Mouse (Mus musculus) brain, embryonic 14.5 days (tissue): ENCODE data around the gene Smim4. TPM values are rescaled to one million over a fixed set of nuclear protein-coding genes. Genes with fewer than 3 reads are reported as not detected.
A peak's percentile ranks its signal among the peaks of the same experiment; 100 is the strongest.

Experiments used
- DNase-seq: peaks from one replicate; pipeline ENCODE4 v3.0.0-alpha.2; 2011; ENCODE audit warnings: low read depth
- CTCF ChIP-seq: fragments of 200-500 bp; IDR thresholded peaks from 2 replicates; pipeline ENCODE4 v1.5.1; 2012; ENCODE audit warnings: inconsistent platforms, mild to moderate bottlenecking, moderate library complexity, borderline replicate concordance; ENCODE audit not compliant: insufficient read depth, insufficient read length; ENCODE audit errors: extremely low read depth
- POLR2A ChIP-seq: fragments of 200-500 bp; IDR thresholded peaks from 2 replicates; pipeline ENCODE4 v1.6.1; 2012; ENCODE audit warnings: mild to moderate bottlenecking, inconsistent platforms, borderline replicate concordance; ENCODE audit not compliant: poor library complexity, insufficient read depth, insufficient read length, severe bottlenecking; ENCODE audit errors: extremely low read depth
- polyA plus RNA-seq: library from polyadenylated mRNA; depleted of rRNA; stranded (reverse); fragments of >200 nt; gene quantifications from 2 replicates; pipeline ENCODE4 v1.2.3, GENCODE M21; 2012

Smim4 gene
- polyA plus RNA-seq, 1 experiment = 31.2 TPM

- no peak for TF ChIP-seq CTCF
- no peak for TF ChIP-seq POLR2A
- peak; percentile 78 for DNase-seq
Measured at GRCm38 (mm10) chr14:31128101-31128825, 493 bp downstream of the Smim4 start.

DNA sequence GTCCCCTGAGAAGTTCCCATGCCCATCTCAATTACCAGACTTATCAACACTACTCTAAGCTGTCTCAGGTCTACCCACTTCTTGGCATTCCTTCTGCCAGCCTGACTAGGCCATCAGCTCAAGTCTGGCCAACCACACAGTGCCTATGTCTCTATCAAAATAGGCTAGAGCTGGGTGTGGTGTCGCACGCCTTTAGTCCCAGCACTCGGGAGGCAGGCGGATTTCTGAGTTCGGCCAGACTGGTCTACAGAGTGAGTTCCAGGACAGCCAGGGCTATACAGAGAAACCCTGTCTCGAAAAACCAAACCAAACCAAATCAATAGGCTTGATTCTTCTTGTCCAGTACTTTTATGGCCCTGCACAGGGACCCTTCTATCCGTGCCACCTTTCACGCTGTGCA is 1.9 kb downstream of the Smim4 start:
- TF ChIP-seq POLR2A (no peak), CTCF (no peak)
- no peak for DNase-seq

DNA sequence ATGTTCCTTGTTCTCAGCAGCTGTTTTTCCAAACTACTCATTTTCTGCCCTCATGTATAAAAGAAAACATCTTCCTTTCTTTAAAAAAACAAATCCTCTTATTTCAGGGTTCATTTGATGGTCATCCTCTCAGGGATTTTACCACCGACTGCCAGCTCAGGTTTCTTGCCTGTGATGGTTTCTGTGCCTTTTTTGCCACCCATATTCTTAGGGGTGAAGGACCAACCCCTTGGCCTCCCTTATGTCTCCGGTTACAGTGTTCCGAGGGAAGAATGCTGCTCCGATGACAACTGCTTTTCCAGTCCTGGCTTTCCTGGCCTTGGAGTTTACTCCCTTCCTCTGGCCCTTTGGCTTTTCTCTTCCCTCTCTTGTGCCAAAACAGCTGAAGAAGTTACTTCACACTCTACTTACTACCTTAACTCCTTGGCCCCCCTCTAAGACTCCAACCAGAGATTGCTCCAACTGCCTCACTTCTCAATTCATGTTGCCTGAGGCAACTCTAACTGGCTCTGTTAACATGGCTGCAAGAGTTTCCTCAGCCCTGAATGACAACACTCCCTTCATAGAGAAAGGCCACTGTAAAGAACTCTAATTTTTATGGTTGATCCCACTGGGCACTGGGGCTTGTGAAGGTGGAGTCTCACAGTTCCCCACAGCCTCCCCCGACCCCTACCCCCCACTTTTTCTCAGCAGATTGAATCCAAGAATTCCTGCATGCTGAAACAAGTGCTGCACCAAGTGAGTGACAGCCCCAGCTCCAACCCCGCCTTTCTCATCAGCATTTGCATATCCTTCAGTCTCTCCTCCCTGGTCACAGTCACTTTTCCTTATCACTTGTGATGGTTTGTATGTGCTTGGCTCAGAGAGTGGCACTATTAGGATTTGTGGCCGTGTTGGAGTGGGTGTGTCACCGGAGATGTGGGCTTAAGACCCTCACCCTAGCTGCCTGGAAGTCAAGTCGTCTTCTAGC is 3.4 kb downstream of the Smim4 start:
- TF ChIP-seq CTCF (no peak), POLR2A (no peak)

DNA sequence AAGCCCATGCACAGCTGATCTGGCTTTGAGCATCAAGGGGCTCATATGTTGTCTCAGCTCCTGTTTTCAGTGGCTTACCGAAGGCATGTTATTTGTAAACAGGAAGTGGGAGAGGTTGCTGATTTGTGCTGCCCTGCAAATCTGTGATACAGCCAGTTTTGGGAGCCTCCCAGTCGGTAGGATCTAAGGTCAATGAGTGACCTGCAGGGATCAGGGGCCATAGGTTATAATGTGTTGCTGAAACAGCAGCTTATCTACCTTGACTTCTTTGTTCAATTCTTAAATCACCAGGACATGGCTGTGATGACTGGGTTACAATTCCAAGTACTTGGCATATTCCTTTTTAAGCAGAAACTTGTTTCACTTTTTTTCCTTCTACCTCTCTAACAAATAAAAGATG is 13.2 kb downstream of the Smim4 start:
- TF ChIP-seq POLR2A = no peak
- TF ChIP-seq CTCF = no peak
- DNase-seq = no peak

More for the DNA sequence above, 3.4 kb downstream of the Smim4 start:
- no peak for DNase-seq

GRCm38 (mm10) chr14:31114011-31114410 is 14.7 kb downstream of the Smim4 start:
- no peak for TF ChIP-seq CTCF
- TF ChIP-seq POLR2A = no peak
- no peak for DNase-seq

DNA sequence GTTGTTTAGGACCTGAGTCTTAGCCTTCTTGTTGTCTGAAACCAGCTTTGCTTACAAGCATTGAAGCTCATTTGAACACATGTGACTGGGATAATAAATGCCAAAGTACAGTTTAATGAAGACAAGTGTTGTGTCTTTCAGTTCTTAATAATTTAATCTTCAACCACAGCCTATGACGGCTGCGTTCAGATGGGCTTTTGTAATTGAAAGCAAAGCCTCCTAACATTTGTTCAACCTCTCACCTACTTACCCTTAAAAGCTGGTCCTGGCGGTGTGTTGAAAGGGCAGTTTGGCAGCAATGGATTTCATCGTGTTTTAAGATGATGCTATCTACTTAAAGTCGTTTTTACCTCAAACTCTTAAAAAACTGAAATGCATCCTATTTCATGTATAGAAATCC is 16.6 kb downstream of the Smim4 start:
- TF ChIP-seq POLR2A (no peak), CTCF (no peak)
- DNase-seq = no peak

DNA sequence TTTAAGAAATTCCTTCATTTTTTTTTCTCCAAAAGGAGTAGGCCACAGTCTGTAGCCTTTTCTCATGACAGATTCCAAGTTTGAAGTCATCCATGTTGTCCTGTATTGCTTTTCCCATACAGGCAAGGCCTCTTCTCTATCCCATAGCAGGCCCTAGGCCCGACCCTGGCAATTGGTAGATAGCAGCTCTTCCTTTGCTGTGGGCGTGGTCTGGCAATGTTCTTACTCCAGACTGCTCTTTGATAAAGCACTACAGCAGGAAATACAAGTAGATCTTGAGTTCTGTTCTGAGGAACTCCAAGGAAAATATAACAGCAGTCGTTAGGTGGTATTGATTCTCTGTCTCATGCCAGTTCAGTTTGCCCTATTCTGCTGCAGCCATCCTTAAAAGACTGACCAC is 18.1 kb downstream of the Smim4 start:
- TF ChIP-seq POLR2A (no peak), CTCF (no peak)

DNA sequence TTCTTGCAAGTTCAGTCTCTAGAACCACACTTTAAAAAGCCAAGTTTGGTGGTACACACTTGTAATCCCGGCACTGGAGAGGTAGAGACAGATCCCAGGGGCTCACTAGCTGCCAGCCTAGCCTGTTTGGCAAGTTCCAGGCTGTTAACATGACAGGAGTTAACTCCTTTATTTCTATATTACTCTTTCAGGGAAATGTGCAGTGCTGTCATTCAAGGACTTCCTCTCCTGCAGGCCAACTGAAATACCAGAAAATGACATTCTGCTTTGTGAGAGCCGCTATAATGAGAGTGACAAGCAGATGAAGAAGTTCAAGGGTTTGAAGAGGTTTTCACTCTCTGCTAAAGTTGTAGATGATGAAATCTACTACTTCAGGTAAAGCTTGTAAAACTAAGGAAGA is 23.6 kb downstream of the Smim4 start:
- TF ChIP-seq CTCF (no peak), POLR2A (no peak)
- no peak for DNase-seq

More for the DNA sequence above, 18.1 kb downstream of the Smim4 start:
- no peak for DNase-seq

DNA sequence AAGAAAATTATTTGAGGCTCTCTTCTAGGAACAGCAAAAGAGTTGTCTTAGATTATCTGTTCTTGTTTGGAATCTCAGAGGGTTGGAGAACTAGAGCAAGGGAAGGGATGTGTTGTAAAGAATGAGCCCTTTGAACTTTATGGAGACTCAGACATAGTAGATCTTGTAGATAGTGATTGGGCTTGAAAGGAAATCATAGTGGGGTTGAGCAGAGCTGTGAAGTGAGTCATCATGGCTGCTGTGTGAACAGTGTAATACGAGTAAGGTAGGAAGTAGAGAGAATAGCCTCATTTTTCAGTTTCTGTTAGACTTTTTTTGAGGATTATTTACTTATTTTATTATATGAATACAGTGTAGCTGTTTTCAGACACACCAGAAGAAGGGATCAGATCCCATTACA is 38.8 kb downstream of the Smim4 start:
- DNase-seq = no peak
- TF ChIP-seq POLR2A (no peak), CTCF (no peak)

DNA sequence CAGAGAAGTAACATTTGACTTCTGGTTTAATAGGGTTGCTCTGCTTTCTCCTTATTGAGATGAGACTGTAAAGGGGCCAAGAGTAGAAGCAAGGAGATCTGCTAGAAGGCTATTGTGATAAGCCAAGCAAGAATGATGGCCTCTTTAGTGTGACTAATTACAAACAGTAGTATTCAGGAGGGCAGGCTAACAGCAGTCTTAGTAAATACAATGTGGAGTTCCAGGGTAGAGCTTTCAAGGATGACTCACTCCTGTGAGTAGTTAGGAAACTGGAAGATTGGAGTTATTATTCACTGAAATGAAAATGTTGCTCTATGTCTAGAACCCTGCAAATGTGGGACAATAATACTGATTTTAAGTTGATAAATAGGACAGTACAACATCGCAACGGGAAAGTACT is 40.2 kb downstream of the Smim4 start:
- TF ChIP-seq POLR2A (no peak), CTCF (no peak)
- no peak for DNase-seq

DNA sequence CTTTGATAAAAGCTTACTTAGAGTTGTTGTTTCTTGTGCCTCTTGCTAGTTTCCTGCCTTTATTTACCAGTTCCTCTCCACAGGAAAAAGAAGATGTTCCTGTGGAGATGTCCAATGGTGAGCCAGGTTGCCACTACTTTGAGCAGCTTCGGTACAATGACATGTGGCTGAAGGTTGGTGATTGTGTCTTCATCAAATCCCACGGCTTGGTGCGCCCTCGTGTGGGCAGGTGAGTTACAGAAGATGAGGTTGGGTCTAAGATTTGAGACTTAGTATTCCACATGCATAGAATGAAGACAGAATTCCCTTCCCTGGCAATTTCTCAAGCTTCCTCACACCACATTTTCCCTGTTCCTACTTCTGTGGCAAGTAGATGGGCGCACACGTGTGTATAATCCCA is 41.3 kb downstream of the Smim4 start:
- DNase-seq = no peak
- TF ChIP-seq POLR2A (no peak), CTCF (no peak)

DNA sequence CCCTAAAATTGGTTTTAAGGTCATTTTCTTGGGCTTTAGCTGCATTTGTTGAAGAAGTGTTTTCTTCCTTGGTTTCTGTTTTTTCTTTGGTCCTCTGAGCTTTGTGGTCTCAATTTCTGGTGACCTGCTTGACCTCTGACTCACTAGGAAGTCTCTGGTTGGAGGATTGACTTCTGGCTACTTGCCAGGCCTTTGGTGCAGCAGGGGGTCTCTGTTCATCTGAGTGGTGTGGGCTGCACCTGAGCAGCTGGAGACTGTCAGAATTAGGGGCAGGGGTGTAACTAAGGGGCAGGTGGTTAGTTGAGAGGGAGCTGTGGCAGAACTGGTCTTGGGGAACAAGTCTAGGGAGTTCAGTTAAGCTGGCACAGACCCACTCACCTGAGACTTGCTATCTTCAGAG is 47.6 kb downstream of the Smim4 start:
- no peak for TF ChIP-seq CTCF
- no peak for TF ChIP-seq POLR2A
- no peak for DNase-seq
